Mouse (Mus musculus) layer of hippocampus, adult 2 months (tissue): ENCODE data around the gene Tcta. TPM values are rescaled to one million over a fixed set of nuclear protein-coding genes. Genes with fewer than 3 reads are reported as not detected.

Experiments
- DNase-seq, 2 experiments: peaks; one replicate each; pipeline ENCODE4 v3.0.0; 2022; ENCODE audit warnings: low spot score in 2 of 2
- H3K27ac ChIP-seq: fragments of 200-600 bp; 2 replicates; pipeline ENCODE4 v1.8.1; 2022
- H3K4me3 ChIP-seq: fragments of 200-600 bp; 2 replicates; pipeline ENCODE4 v1.8.1; 2022; ENCODE audit warnings: mild to moderate bottlenecking
- CTCF ChIP-seq: fragments of 200-600 bp; conservative IDR thresholded peaks from 2 replicates; pipeline ENCODE4 v1.8.1; 2022; ENCODE audit warnings: antibody characterized with exemption, mild to moderate bottlenecking, moderate library complexity
- long read RNA-seq, 2 experiments: library from polyadenylated mRNA; stranded (forward); transcript quantifications; one replicate each; pipeline ENCODE4 v2.0.0; 2021; ENCODE audit warnings: borderline mapping rate in 2 of 2
- total RNA-seq, 2 experiments: library from RNA; stranded (reverse); gene quantifications; 2 replicates each; pipeline ENCODE4 v1.2.3; 2021

Gene Tcta
- 10 to 100 TPM; 35.4 to 36.0 TPM for total RNA-seq
- long read RNA-seq, experiment 1, transcript Tcta-202 (3 exons, 1,094 nt) = major isoform, 22 of 38 reads
- long read RNA-seq, experiment 1, partial matches to known transcripts = 0 of 38 reads
- long read RNA-seq, experiment 1, other reads (novel, unspliced or antisense) = 12 of 38 reads
- long read RNA-seq, experiment 2, transcript Tcta-202 (3 exons, 1,094 nt) = major isoform, 30 of 47 reads
- long read RNA-seq, experiment 2, partial matches to known transcripts = 2 of 47 reads
- long read RNA-seq, experiment 2, other reads (novel, unspliced or antisense) = 14 of 47 reads

GRCm38 (mm10) chr9:108305629-108306520, at the start of gene Tcta, which contains the start of gene Rhoa:
TSS of gene Tcta (minus strand) at chr9:108306160.
TSS of gene Rhoa (plus strand) at chr9:108306129.
- Histone ChIP-seq H3K4me3 (peak within 1 kb of the TSS; percentile 96), H3K27ac (peak within 1 kb of the TSS; percentile 99)
- no peak for TF ChIP-seq CTCF
- peak; percentile 97 to 100 for DNase-seq

GRCm38 (mm10) chr9:108349727-108350126, 43.8 kb upstream of the Tcta start:
- DNase-seq = no peak
- no peak overlapping the region for H3K27ac ChIP-seq
- no peak overlapping the region for H3K4me3 ChIP-seq
- no peak for TF ChIP-seq CTCF

- peak overlapping the region; percentile 98 for H3K27ac ChIP-seq
- no peak for TF ChIP-seq CTCF
- DNase-seq = no peak
- H3K4me3 ChIP-seq = peak overlapping the region; percentile 99
Observed at GRCm38 (mm10) chr9:108348290-108348680, 42.3 kb upstream of the Tcta start.

GRCm38 (mm10) chr9:108347540-108348289, 41.8 kb upstream of the Tcta start, which contains the start of gene Usp4:
TSS of gene Usp4 (plus strand) at chr9:108347853.
- Histone ChIP-seq H3K27ac (peak within 1 kb of the TSS; percentile 98), H3K4me3 (peak within 1 kb of the TSS; percentile 99)
- DNase-seq = peak; percentile 74 to 79
- no peak for TF ChIP-seq CTCF

- peak overlapping the region; percentile 98 for H3K27ac ChIP-seq
- H3K4me3 ChIP-seq = peak overlapping the region; percentile 99
- DNase-seq = no peak
- no peak for TF ChIP-seq CTCF
Observed at GRCm38 (mm10) chr9:108347024-108347423, 41.1 kb upstream of the Tcta start.

GRCm38 (mm10) chr9:108344471-108344870, 38.5 kb upstream of the Tcta start:
- DNase-seq = no peak
- no peak for TF ChIP-seq CTCF

GRCm38 (mm10) chr9:108343835-108344234, 37.9 kb upstream of the Tcta start:
- no peak for TF ChIP-seq CTCF
- no peak for DNase-seq
- H3K4me3 ChIP-seq = no peak overlapping the region
- no peak overlapping the region for H3K27ac ChIP-seq

More at GRCm38 (mm10) chr9:108344471-108344870, 38.5 kb upstream of the Tcta start:
- no peak overlapping the region for H3K27ac ChIP-seq
- H3K4me3 ChIP-seq = no peak overlapping the region

- H3K27ac ChIP-seq = no peak overlapping the region
- DNase-seq = no peak
- no peak for TF ChIP-seq CTCF
- no peak overlapping the region for H3K4me3 ChIP-seq
Observed at GRCm38 (mm10) chr9:108343331-108343730, 37.4 kb upstream of the Tcta start.

GRCm38 (mm10) chr9:108342301-108342831, 36.4 kb upstream of the Tcta start:
- no peak overlapping the region for H3K4me3 ChIP-seq
- DNase-seq = no peak
- peak; percentile 29 for TF ChIP-seq CTCF
- H3K27ac ChIP-seq = peak overlapping the region; percentile 77

GRCm38 (mm10) chr9:108341801-108342200, 35.8 kb upstream of the Tcta start:
- no peak for DNase-seq
- peak overlapping the region; percentile 77; the same call in 1 of the 2 replicates for H3K27ac ChIP-seq
- no peak for TF ChIP-seq CTCF
- H3K4me3 ChIP-seq = no peak overlapping the region

- Histone ChIP-seq H3K4me3 (no peak overlapping the region), H3K27ac (peak overlapping the region; percentile 94; the same call in 1 of the 2 replicates)
- no peak for TF ChIP-seq CTCF
- DNase-seq = no peak
Observed at GRCm38 (mm10) chr9:108341139-108341475, 35.1 kb upstream of the Tcta start.
